Mouse (Mus musculus): ENCODE measurements around the gene Matn4. TPM values are rescaled to one million over a fixed set of nuclear protein-coding genes. Genes with fewer than 3 reads are reported as not detected.
A peak's percentile ranks its signal among the peaks of the same experiment; 100 is the strongest.

The Matn4 gene
- polyA plus RNA-seq, 1 experiment from 2014 or later, result 113 TPM

- H3K27me3 ChIP-seq, result no peaks in the 10 kb centered on the region
- H3K4me2 ChIP-seq, result peak overlapping the region; percentile 88
- H3K9me3 ChIP-seq, result no peaks in the 10 kb centered on the region
- peak overlapping the region; percentile 90 for H3K27ac ChIP-seq
- ATAC-seq (ENCODE audit: insufficient number of reproducible peaks, low FRiP score, low TSS enrichment, low read depth), result peak; percentile 82
- WGBS, result under 1% methylated on average over 26 of the region's 26 CpGs
- H3K4me1 ChIP-seq, result peaks cover 50% of the 10 kb centered on the region
- no peaks in the 10 kb centered on the region for H3K36me3 ChIP-seq
- peak overlapping the region; percentile 76 for H3K9ac ChIP-seq
- peak overlapping the region; percentile 69 for H3K4me3 ChIP-seq
These were observed 38.1 kb upstream of the Matn4 start for GRCm38 (mm10) chr2:164443051-164443437.

- Histone ChIP-seq H3K36me3 (no peaks in the 10 kb centered on the region), H3K27me3 (no peaks in the 10 kb centered on the region), H3K4me3 (peak overlapping the region; percentile 69), H3K4me2 (peak overlapping the region; percentile 88), H3K4me1 (peaks cover 54% of the 10 kb centered on the region), H3K27ac (peak overlapping the region; percentile 90), H3K9me3 (no peaks in the 10 kb centered on the region), H3K9ac (peak overlapping the region; percentile 76)
- 3% methylated on average over 29 of the region's 29 CpGs for WGBS
- peak; percentile 40; the same call in 1 of the 2 replicates for ATAC-seq (ENCODE audit: insufficient number of reproducible peaks, low FRiP score, low TSS enrichment, low read depth)
These were observed 37.5 kb upstream of the Matn4 start for GRCm38 (mm10) chr2:164442315-164443050.

DNA sequence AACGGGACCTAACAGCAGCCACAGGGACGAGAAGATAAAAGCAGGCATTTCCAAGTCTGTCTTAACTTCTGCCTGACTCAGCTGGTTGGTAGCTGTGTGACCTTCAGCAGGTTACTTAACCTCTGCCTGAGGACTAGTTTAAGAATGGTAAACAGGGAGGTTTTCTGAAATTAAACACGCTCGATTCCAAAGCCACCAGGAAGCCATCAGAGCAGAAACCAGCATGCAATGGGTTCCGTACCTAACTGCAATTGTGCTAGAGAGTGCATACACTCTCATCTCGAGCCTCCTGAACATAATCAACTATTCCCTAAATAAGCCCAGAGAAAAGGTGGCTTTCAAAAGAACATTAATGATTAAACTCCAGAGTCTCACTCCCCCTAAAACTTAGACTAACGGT lies 36.8 kb upstream of the Matn4 start:
- H3K27me3 ChIP-seq, result no peaks in the 10 kb centered on the region
- no peaks in the 10 kb centered on the region for H3K36me3 ChIP-seq
- 0 out of 2 replicates have a peak overlapping the region, but pooled peaks have one; percentile 76 for H3K9ac ChIP-seq
- H3K9me3 ChIP-seq, result no peaks in the 10 kb centered on the region
- H3K27ac ChIP-seq, result no peak overlapping the region; the same call in 1 of the 2 replicates
- 28% methylated on average over 7 of the region's 7 CpGs for WGBS
- H3K4me3 ChIP-seq, result peak overlapping the region; percentile 69
- H3K4me2 ChIP-seq, result peak overlapping the region; percentile 88
- H3K4me1 ChIP-seq, result peaks cover 61% of the 10 kb centered on the region
- no peak for ATAC-seq (ENCODE audit: insufficient number of reproducible peaks, low FRiP score, low TSS enrichment, low read depth)

- Histone ChIP-seq H3K9me3 (no peaks in the 10 kb centered on the region), H3K36me3 (no peaks in the 10 kb centered on the region), H3K4me2 (peak overlapping the region; percentile 88), H3K9ac (0 out of 2 replicates have a peak overlapping the region, but pooled peaks have one; percentile 14), H3K4me1 (peaks cover 67% of the 10 kb centered on the region), H3K4me3 (peak overlapping the region; percentile 69), H3K27ac (peak overlapping the region; percentile 67), H3K27me3 (no peaks in the 10 kb centered on the region)
- 29% methylated on average over 8 of the region's 8 CpGs for WGBS
- no peak for ATAC-seq (ENCODE audit: insufficient number of reproducible peaks, low FRiP score, low TSS enrichment, low read depth)
These were observed 36.2 kb upstream of the Matn4 start for GRCm38 (mm10) chr2:164441155-164441554.

- no peaks in the 10 kb centered on the region for H3K36me3 ChIP-seq
- no peak overlapping the region for H3K9ac ChIP-seq
- H3K27ac ChIP-seq, result peak overlapping the region; percentile 67; the same call in 1 of the 2 replicates
- peak overlapping the region; percentile 10; the same call in 1 of the 2 replicates for H3K4me2 ChIP-seq
- no peak overlapping the region for H3K4me3 ChIP-seq
- H3K4me1 ChIP-seq, result peaks cover 75% of the 10 kb centered on the region
- 46% methylated on average over 5 of the region's 5 CpGs for WGBS
- no peaks in the 10 kb centered on the region for H3K9me3 ChIP-seq
- no peaks in the 10 kb centered on the region for H3K27me3 ChIP-seq
- ATAC-seq (ENCODE audit: insufficient number of reproducible peaks, low FRiP score, low TSS enrichment, low read depth), result no peak
These were observed 35.4 kb upstream of the Matn4 start for GRCm38 (mm10) chr2:164440314-164440713.

GRCm38 (mm10) chr2:164439001-164439421 lies 34.1 kb upstream of the Matn4 start:
- H3K4me2 ChIP-seq, result no peak overlapping the region

GRCm38 (mm10) chr2:164438257-164438656 lies 33.3 kb upstream of the Matn4 start:
- H3K4me2 ChIP-seq, result no peak overlapping the region
- no peak overlapping the region for H3K4me3 ChIP-seq
- no peak overlapping the region for H3K9ac ChIP-seq
- no peaks in the 10 kb centered on the region for H3K36me3 ChIP-seq
- H3K9me3 ChIP-seq, result no peaks in the 10 kb centered on the region
- no peak overlapping the region for H3K27ac ChIP-seq
- 41% methylated on average over 8 of the region's 8 CpGs for WGBS
- no peaks in the 10 kb centered on the region for H3K27me3 ChIP-seq
- H3K4me1 ChIP-seq, result peaks cover 88% of the 10 kb centered on the region
- ATAC-seq (ENCODE audit: insufficient number of reproducible peaks, low FRiP score, low TSS enrichment, low read depth), result no peak

More at GRCm38 (mm10) chr2:164439001-164439421, 34.1 kb upstream of the Matn4 start:
- Histone ChIP-seq H3K9me3 (no peaks in the 10 kb centered on the region), H3K36me3 (no peaks in the 10 kb centered on the region), H3K27ac (peak overlapping the region; percentile 47; the same call in 1 of the 2 replicates), H3K9ac (no peak overlapping the region), H3K4me1 (peaks cover 88% of the 10 kb centered on the region), H3K4me3 (no peak overlapping the region), H3K27me3 (no peaks in the 10 kb centered on the region)
- WGBS, result 75% methylated on average over 3 of the region's 3 CpGs
- no peak for ATAC-seq (ENCODE audit: insufficient number of reproducible peaks, low FRiP score, low TSS enrichment, low read depth)

DNA sequence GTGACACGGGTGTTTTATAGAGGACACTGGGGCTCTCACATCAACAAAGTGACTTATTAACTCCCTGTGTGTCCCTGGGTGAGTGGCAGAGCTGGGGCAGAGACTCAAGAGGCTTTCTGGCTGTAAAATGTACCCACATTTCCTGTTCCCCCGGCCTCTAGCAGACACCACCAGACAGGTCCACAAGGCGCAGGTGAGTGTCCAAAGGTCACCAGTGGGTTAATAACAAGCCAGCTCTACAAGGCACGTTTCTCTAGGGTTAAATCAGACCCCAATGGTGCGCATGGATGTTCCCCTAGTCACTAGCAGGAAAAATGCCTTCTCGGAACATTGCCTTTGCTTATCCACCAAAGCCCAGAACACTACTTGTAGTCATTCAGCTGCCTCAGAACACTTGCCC lies 32.8 kb upstream of the Matn4 start:
- Histone ChIP-seq H3K27ac (peak overlapping the region; percentile 86), H3K4me3 (no peak overlapping the region), H3K36me3 (no peaks in the 10 kb centered on the region), H3K4me1 (peaks cover 91% of the 10 kb centered on the region), H3K9ac (no peak overlapping the region), H3K4me2 (no peak overlapping the region), H3K9me3 (no peaks in the 10 kb centered on the region), H3K27me3 (no peaks in the 10 kb centered on the region)
- WGBS, result 42% methylated on average over 6 of the region's 6 CpGs
- no peak for ATAC-seq (ENCODE audit: insufficient number of reproducible peaks, low FRiP score, low TSS enrichment, low read depth)

DNA sequence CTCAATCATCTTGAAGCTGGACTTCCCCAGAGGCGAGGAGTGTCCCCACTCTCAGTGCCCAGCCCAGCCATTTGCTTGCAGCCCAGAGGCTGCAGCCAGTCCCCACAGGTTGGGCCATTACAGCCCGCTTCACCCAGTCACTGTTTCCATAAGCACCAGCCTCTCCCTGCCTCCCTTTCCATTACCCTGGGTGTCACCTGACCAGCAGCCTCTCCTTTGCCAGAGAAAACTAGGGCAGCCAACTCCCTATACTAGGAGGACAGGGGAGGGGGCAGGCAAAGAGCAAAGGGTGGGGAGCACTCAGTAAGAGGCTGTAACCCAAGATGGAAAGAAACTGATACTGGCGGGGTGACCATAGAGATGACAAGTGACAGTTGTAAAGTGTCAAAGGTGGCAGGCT lies 32.0 kb upstream of the Matn4 start:
- Histone ChIP-seq H3K36me3 (no peaks in the 10 kb centered on the region), H3K4me3 (no peak overlapping the region), H3K4me1 (peaks cover 97% of the 10 kb centered on the region), H3K27me3 (no peaks in the 10 kb centered on the region), H3K9me3 (no peaks in the 10 kb centered on the region), H3K27ac (peak overlapping the region; percentile 86), H3K9ac (no peak overlapping the region), H3K4me2 (0 out of 2 replicates have a peak overlapping the region, but pooled peaks have one; percentile 1)
- 47% methylated on average over 3 of the region's 3 CpGs for WGBS
- ATAC-seq (ENCODE audit: insufficient number of reproducible peaks, low FRiP score, low TSS enrichment, low read depth), result peak; percentile 46

DNA sequence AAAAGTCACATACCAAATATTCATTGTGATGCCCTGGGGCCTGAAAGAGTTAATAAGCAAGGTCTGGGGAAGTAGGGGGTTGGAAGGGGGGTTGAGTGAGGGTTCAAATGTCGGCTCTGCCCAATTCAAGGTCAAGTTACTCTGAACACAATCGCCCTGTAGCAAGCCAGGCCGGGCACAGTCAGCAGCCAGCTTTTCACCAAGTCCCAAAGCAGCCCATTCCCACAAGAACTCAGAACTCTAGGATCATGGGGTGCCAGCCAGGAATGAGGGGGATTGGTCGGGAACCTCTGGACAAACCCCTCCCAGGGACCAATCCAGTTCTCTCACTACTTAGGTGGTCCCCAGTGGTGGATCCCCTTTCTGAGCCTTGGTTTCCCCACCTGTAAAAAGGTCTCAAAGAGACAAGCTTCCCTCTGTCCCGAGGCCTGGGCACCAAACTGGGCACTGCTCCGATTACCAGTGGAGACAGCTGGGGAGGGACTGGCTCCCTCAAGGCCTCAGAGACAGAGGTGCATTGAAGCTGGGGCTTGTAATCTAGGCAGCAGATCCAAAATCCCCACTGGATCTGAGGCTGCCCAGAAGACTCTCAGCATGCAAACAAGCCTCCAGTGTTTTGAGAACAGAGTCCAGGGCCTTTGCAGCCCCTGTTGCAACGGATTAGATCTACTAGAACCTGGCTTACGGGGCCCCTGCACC lies 31.4 kb upstream of the Matn4 start:
- H3K9ac ChIP-seq, result no peak overlapping the region
- no peak for ATAC-seq (ENCODE audit: insufficient number of reproducible peaks, low FRiP score, low TSS enrichment, low read depth)

DNA sequence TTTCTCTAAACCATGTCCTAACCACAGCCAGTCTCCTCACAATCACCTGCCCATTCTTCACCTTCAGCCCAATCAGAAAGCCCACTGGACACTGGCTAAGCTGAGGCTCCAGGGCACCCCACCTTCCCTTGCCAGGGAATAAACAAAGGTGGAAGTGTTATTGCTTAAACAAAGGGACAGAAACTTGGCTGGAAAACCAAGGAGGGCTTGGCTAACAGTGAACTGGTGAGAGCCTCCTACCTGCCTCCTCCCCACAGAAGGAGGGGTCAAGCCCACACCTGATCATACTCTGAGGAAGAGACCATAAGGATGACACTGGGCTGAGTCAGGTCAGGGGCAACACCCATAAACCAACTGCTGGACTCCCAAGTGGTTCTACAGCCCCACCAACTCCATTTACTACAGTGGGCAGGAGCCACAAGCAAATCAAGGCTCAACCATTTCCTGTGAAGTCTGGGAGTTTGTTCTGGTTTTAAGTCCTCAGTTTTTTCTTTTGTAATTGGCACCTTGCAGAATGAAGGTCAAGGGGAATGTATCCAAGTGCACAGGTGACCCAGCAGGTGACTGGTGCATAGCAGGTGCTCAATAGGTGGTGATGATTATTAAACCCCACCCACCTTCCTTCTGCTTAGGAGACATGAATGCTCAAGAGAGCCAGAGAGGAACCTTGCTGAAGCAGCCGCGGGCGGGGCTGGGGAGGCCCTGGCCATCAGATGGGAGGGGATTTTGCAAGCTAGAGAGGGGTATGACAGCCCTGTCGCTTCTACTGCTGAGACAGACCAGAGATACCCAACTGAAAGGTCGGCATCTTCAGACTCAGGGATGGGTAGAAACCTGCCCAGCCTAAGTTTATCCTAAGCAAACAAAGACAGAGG lies 30.5 kb upstream of the Matn4 start:
- Histone ChIP-seq H3K4me1 (peaks cover 97% of the 10 kb centered on the region), H3K9ac (no peak overlapping the region), H3K27ac (peak overlapping the region; percentile 86), H3K27me3 (no peaks in the 10 kb centered on the region), H3K9me3 (no peaks in the 10 kb centered on the region), H3K36me3 (no peaks in the 10 kb centered on the region), H3K4me3 (no peak overlapping the region), H3K4me2 (0 out of 2 replicates have a peak overlapping the region, but pooled peaks have one; percentile 10)
- WGBS, result 35% methylated on average over 5 of the region's 5 CpGs
- ATAC-seq (ENCODE audit: insufficient number of reproducible peaks, low FRiP score, low TSS enrichment, low read depth), result no peak

More for the DNA sequence above, 31.4 kb upstream of the Matn4 start:
- Histone ChIP-seq H3K4me3 (no peak overlapping the region), H3K36me3 (no peaks in the 10 kb centered on the region), H3K4me1 (peaks cover 97% of the 10 kb centered on the region), H3K9me3 (no peaks in the 10 kb centered on the region), H3K4me2 (0 out of 2 replicates have a peak overlapping the region, but pooled peaks have one; percentile 10), H3K27me3 (no peaks in the 10 kb centered on the region), H3K27ac (peak overlapping the region; percentile 86)
- WGBS, result 22% methylated on average over 8 of the region's 8 CpGs
